Mouse (Mus musculus): ENCODE data around the gene Dlx6. TPM values are rescaled to one million over a fixed set of nuclear protein-coding genes. Genes with fewer than 3 reads are reported as not detected.

Dlx6 gene
- polyA plus RNA-seq (2012; ENCODE audit: insufficient read depth, insufficient read length, missing spikeins), result 1.2 TPM in 1 of 2 replicates, not detected in the other

DNA sequence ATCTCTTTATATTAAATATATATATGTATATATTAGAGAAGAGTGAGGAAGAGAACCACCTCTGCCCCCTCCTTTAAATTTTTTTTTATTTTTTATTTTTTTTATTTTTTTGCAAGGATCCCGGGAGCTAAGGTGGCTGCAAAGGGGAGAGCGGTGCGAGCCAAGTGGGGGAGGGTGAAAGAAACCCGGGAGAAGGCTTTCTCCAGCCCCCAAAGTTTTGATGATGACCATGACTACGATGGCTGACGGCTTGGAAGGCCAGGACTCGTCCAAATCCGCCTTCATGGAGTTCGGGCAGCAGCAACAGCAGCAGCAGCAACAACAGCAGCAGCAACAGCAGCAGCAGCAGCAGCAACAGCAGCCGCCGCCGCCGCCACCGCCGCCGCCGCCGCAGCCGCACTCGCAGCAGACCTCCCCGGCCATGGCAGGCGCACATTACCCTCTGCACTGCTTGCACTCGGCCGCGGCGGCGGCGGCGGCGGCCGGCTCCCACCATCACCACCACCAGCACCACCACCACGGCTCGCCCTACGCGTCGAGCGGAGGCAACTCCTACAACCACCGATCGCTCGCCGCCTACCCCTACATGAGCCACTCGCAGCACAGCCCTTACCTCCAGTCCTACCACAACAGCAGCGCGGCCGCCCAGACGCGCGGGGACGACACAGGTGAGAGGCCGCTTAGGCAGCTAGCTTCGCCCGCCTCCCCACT, at the start of gene Dlx6:
Dlx6 (plus strand) TSS at position 175 of the 711 bp plus-strand sequence.
- peaks cover 2% of the 10 kb centered on the region; the same call in 1 of the 2 replicates for H3K4me1 ChIP-seq (ENCODE audit: control insufficient read depth, insufficient read depth, low read length)
- H3K27ac ChIP-seq (ENCODE audit: insufficient read depth, low read depth, low read length), result no peak within 1 kb of the TSS
- TF ChIP-seq CTCF (IDR thresholded peaks at IDR 0.05; ENCODE audit: low read depth, low read length), result no peak
- TF ChIP-seq POLR2A (IDR thresholded peaks at IDR 0.05; ENCODE audit: borderline replicate concordance, low read depth, low read length), result no peak
- peak within 1 kb of the TSS; percentile 51 for H3K4me3 ChIP-seq (ENCODE audit: insufficient read depth, low read length)

DNA sequence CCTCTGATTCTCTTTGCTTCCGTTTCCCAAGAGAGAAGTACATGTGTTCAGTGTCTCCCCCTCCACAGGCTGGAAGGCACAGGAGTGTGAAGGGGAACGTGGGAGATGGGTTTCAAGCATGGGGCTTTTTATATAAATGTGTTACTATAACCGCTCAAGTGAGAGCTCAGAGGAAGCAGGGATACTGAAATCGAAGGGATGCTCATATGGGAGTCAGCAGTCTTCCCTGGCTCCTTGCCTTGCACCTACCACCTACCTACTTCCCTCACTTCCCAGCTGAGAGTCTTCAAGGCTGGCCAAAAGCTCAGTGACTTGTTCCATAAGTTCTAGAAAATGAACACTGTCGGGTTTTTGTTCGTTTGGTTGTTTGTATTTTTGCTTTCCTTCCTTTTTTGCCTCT, 46.3 kb upstream of the Dlx6 start:
- Histone ChIP-seq H3K4me1 (ENCODE audit: control insufficient read depth, insufficient read depth, low read length) (no peaks in the 10 kb centered on the region), H3K4me3 (ENCODE audit: insufficient read depth, low read length) (no peak overlapping the region), H3K27ac (ENCODE audit: insufficient read depth, low read depth, low read length) (no peak overlapping the region)
- TF ChIP-seq CTCF (IDR thresholded peaks at IDR 0.05; ENCODE audit: low read depth, low read length) (no peak), POLR2A (IDR thresholded peaks at IDR 0.05; ENCODE audit: borderline replicate concordance, low read depth, low read length) (no peak)

DNA sequence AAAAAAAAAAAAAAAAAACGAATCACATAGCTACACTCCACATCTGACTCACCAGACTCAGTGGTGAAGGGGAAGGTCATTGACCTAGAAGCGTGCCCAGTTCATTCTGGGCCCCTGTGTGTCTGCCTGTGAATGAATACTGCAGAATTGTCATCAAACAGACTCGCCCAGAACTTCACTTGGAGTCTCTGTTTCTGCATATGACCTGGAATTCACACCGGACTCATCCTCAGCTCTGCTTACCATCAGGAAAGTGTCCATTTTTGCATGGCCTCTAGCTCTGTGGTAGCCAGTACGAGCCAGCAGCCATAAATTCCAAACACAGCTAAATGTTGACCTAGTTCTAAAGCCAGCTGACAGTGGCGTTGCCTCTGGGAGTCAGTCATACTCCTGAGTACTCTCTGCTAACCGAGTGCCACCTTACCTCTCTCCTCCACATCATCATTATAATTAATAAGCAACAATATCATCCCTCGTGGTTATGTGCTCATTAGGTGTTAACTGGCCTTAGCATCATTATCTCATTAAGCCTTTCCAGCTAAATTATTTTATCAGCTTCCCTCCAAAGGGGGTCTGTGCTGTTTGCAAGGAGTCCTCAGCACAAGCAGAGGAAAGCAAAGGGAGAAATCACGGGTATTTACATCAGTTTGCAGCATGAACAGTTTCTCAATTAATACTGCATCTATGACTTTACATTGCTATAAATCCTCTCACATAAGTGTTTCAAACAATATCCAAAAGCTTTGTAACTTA, 44.9 kb upstream of the Dlx6 start:
- Histone ChIP-seq H3K4me3 (ENCODE audit: insufficient read depth, low read length) (no peak overlapping the region), H3K27ac (ENCODE audit: insufficient read depth, low read depth, low read length) (no peak overlapping the region), H3K4me1 (ENCODE audit: control insufficient read depth, insufficient read depth, low read length) (no peaks in the 10 kb centered on the region)
- no peak for TF ChIP-seq CTCF (IDR thresholded peaks at IDR 0.05; ENCODE audit: low read depth, low read length)
- TF ChIP-seq POLR2A (IDR thresholded peaks at IDR 0.05; ENCODE audit: borderline replicate concordance, low read depth, low read length), result no peak

DNA sequence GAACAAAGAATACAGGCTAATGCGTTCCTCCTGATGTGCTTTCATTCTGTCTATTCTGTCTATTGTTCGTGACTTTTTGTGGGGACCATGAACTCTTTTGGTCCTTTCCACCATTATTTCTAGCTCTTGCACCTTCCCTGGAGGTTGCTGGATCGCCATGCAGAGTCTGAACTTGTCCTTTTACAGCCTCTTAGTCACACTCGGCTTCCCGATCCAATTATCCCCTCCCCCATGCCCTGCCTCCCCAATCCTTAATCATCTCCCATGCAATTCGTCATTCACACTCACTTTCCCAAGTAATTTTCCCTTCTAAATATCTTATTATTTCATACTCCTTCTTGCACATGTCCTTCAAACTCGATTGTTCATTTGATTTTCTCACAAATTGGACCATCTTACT, 44.0 kb upstream of the Dlx6 start:
- Histone ChIP-seq H3K27ac (ENCODE audit: insufficient read depth, low read depth, low read length) (no peak overlapping the region), H3K4me3 (ENCODE audit: insufficient read depth, low read length) (no peak overlapping the region), H3K4me1 (ENCODE audit: control insufficient read depth, insufficient read depth, low read length) (no peaks in the 10 kb centered on the region)
- TF ChIP-seq CTCF (IDR thresholded peaks at IDR 0.05; ENCODE audit: low read depth, low read length), result no peak
- no peak for TF ChIP-seq POLR2A (IDR thresholded peaks at IDR 0.05; ENCODE audit: borderline replicate concordance, low read depth, low read length)

DNA sequence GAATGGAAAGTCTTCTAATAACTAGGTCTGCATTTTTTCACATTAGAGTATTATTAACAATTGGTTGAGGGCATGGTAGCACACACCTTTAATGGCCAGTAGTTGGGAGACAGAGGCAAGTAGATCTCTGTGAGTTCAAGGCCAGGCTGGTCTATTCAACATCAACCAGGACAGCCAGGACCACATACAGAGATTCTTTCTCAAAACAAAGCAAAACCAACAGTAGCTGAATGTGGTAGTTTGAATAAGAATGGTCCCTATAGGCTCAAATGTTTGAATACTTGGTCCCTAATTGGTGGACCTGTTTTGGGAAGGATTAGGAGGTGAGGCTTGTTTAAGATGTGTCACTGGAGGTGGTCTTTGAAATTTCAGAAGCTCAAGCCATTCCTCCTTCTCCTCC, 37.8 kb upstream of the Dlx6 start:
- peaks cover 4% of the 10 kb centered on the region; the same call in 1 of the 2 replicates for H3K4me1 ChIP-seq (ENCODE audit: control insufficient read depth, insufficient read depth, low read length)
- TF ChIP-seq POLR2A (IDR thresholded peaks at IDR 0.05; ENCODE audit: borderline replicate concordance, low read depth, low read length) (no peak), CTCF (IDR thresholded peaks at IDR 0.05; ENCODE audit: low read depth, low read length) (no peak)
- H3K27ac ChIP-seq (ENCODE audit: insufficient read depth, low read depth, low read length), result no peak overlapping the region

DNA sequence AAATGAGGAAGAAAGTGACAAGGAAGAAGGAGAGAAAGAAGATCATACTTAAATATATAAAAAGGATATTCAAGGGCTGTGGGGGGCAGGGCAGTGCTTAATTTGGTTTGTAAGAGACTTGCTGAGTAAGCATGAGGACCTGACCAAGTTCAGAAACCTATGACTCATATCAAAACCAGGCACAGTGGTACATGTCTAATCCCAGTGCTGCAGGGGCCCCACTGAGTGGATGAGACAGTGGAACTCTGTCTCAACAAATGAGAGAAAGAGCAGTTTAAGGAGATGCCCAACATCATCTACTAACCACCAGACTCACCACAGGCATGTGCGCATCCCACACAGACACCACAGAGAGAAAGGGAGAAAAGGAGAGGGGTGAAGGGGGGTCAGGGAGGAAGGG, 36.3 kb upstream of the Dlx6 start:
- Histone ChIP-seq H3K27ac (ENCODE audit: insufficient read depth, low read depth, low read length) (no peak overlapping the region), H3K4me3 (ENCODE audit: insufficient read depth, low read length) (no peak overlapping the region), H3K4me1 (ENCODE audit: control insufficient read depth, insufficient read depth, low read length) (peaks cover 4% of the 10 kb centered on the region; the same call in 1 of the 2 replicates)
- TF ChIP-seq POLR2A (IDR thresholded peaks at IDR 0.05; ENCODE audit: borderline replicate concordance, low read depth, low read length) (no peak), CTCF (IDR thresholded peaks at IDR 0.05; ENCODE audit: low read depth, low read length) (no peak)

More for the DNA sequence above, 37.8 kb upstream of the Dlx6 start:
- no peak overlapping the region for H3K4me3 ChIP-seq (ENCODE audit: insufficient read depth, low read length)

DNA sequence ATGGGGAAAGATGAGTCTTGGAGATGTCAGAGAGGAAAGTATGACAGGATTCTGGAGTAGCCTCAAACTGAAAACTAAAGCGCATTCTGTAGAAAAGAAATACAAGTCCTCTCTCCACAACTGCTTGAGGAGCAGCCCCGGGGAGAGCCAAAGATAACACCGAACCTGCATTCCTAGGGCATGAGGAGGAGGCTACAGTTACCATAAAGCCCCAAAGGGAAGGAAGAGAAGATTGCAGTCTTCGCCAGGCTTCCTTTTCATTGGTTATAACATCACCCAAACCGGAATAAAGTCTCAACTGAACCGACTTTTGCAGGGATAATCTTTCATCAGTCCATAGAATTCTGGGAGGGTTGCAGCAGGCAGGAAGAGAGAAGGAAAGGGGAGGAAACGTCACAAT, 32.7 kb upstream of the Dlx6 start:
- no peak for TF ChIP-seq CTCF (IDR thresholded peaks at IDR 0.05; ENCODE audit: low read depth, low read length)
- TF ChIP-seq POLR2A (IDR thresholded peaks at IDR 0.05; ENCODE audit: borderline replicate concordance, low read depth, low read length), result no peak
- H3K4me1 ChIP-seq (ENCODE audit: control insufficient read depth, insufficient read depth, low read length), result peaks cover 4% of the 10 kb centered on the region; the same call in 1 of the 2 replicates

DNA sequence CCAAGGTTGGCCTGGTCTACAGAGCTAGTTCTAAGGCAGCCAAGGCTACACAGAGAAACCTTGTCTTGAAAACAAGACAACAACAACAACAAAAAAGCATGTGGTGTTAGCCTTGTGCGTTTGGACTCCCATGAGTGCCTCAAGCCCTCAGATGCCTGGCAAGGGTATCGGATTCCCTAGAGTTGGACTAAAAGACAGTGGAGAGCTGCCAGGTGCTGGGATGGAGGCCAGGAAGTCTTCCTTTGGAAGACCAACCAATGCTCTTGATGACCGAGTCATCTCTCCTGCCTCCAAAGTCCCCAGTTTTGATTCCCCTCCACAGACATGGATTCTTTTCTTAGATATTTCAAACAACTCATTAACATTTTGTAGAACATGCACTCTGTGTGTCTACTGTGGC, 29.8 kb upstream of the Dlx6 start:
- no peaks in the 10 kb centered on the region for H3K4me1 ChIP-seq (ENCODE audit: control insufficient read depth, insufficient read depth, low read length)
- TF ChIP-seq CTCF (IDR thresholded peaks at IDR 0.05; ENCODE audit: low read depth, low read length) (no peak), POLR2A (IDR thresholded peaks at IDR 0.05; ENCODE audit: borderline replicate concordance, low read depth, low read length) (no peak)
- H3K27ac ChIP-seq (ENCODE audit: insufficient read depth, low read depth, low read length), result no peak overlapping the region
- H3K4me3 ChIP-seq (ENCODE audit: insufficient read depth, low read length), result no peak overlapping the region

More for the DNA sequence above, 32.7 kb upstream of the Dlx6 start:
- Histone ChIP-seq H3K27ac (ENCODE audit: insufficient read depth, low read depth, low read length) (no peak overlapping the region), H3K4me3 (ENCODE audit: insufficient read depth, low read length) (no peak overlapping the region)

- no peaks in the 10 kb centered on the region for H3K4me1 ChIP-seq (ENCODE audit: control insufficient read depth, insufficient read depth, low read length)
- H3K4me3 ChIP-seq (ENCODE audit: insufficient read depth, low read length), result no peak overlapping the region
- no peak overlapping the region for H3K27ac ChIP-seq (ENCODE audit: insufficient read depth, low read depth, low read length)
- TF ChIP-seq CTCF (IDR thresholded peaks at IDR 0.05; ENCODE audit: low read depth, low read length), result no peak
- TF ChIP-seq POLR2A (IDR thresholded peaks at IDR 0.05; ENCODE audit: borderline replicate concordance, low read depth, low read length), result no peak
These were observed 14.6 kb upstream of the Dlx6 start for GRCm38 (mm10) chr6:6848541-6848940.

GRCm38 (mm10) chr6:6849744-6850143, 13.4 kb upstream of the Dlx6 start:
- Histone ChIP-seq H3K27ac (ENCODE audit: insufficient read depth, low read depth, low read length) (no peak overlapping the region), H3K4me3 (ENCODE audit: insufficient read depth, low read length) (no peak overlapping the region)
- no peak for TF ChIP-seq CTCF (IDR thresholded peaks at IDR 0.05; ENCODE audit: low read depth, low read length)
- no peak for TF ChIP-seq POLR2A (IDR thresholded peaks at IDR 0.05; ENCODE audit: borderline replicate concordance, low read depth, low read length)

More at GRCm38 (mm10) chr6:6849744-6850143, 13.4 kb upstream of the Dlx6 start:
- H3K4me1 ChIP-seq (ENCODE audit: control insufficient read depth, insufficient read depth, low read length), result no peaks in the 10 kb centered on the region

Measured in bone marrow macrophage, adult 2 months (primary cell).